Mouse (Mus musculus) monocyte, adult 59 days (primary cell): ENCODE data around the gene Cyp2c65. TPM values are rescaled to one million over a fixed set of nuclear protein-coding genes. Genes with fewer than 3 reads are reported as not detected.

Experiments
- total RNA-seq, 2 experiments: library from RNA; stranded (reverse); gene quantifications; one replicate each; pipeline ENCODE4 v1.2.4; 2023

The Cyp2c65 gene
- not detected for total RNA-seq

GRCm38 (mm10) chr19:39060719-39061118 is at the start of gene Cyp2c65:
TSS of gene Cyp2c65 (plus strand) at chr19:39061015.

GRCm38 (mm10) chr19:39113644-39114043 is 52.8 kb downstream of the Cyp2c65 start, which contains the start of gene Cyp2c66:
TSS of gene Cyp2c66 (plus strand) at chr19:39113898.

Other genes with a start within 250 kb of the Cyp2c65 start
- 1 to 10 TPM; 9.0 to 10.0 TPM for gene Noc3l, start 241.8 kb upstream of the Cyp2c65 start, total RNA-seq
- 1 to 10 TPM; 4.0 to 4.6 TPM for gene Tbc1d12, start 224.4 kb upstream of the Cyp2c65 start, total RNA-seq
- 1 to 10 TPM; 4.5 to 4.7 TPM for gene Hells, start 130.1 kb upstream of the Cyp2c65 start, total RNA-seq
- not detected for gene Cyp2c55, start 54.0 kb upstream of the Cyp2c65 start, total RNA-seq
- gene Cyp2c66, start 52.9 kb downstream of the Cyp2c65 start, total RNA-seq: not detected
- gene Cyp2c29, start 208.4 kb downstream of the Cyp2c65 start, total RNA-seq: not detected